Mouse (Mus musculus) thymus, postnatal 14 days (tissue): ENCODE results near the gene Olfml3.

Experiments
- DNase-seq: peaks from one replicate; pipeline ENCODE4 v3.0.0; 2021

Olfml3 gene

DNA sequence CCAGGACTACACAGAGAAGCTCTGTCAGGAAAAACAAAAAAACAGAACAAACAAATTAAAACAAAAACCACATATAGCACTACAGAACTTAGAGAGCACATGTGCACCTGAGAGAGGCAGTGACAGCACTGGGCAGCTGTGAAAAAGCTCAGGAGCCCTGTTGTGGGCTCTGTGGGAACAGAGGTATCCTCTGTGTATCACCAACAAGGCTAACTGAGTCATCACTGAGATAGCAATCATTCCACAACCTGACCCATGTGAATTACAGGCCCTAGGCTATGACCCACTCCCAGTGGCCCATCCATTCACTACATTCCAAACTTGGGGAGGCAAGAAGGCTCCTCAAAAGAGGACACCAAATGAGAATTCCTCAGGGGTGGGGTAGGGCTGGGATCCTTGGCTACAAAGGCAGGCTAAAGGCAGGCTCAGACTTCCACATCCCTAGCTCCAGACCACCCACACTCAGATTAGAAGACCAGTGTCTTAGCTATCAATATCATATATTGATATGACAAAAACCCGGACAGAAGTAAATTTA, 41.3 kb downstream of the Olfml3 start:
- DNase-seq = no peak

DNA sequence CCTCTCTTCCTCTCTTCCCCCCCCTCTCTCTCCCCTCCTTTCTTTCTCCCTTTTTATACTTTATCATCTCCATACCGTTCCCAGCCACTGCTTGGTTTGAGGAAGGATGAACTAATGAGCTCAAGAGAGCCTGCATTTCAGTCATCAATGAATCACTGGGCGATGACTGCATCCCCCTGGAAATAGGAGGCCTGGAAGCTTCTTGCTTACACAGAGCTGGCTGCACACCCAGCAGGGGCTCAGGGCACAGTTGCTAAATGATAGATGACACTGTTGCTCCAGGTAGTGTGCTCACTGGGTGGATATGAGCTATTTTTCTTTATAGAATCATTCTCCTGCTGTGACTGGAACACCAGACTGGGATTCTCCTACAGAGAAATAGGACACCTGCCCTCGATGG, 42.2 kb downstream of the Olfml3 start:
- DNase-seq = no peak

DNA sequence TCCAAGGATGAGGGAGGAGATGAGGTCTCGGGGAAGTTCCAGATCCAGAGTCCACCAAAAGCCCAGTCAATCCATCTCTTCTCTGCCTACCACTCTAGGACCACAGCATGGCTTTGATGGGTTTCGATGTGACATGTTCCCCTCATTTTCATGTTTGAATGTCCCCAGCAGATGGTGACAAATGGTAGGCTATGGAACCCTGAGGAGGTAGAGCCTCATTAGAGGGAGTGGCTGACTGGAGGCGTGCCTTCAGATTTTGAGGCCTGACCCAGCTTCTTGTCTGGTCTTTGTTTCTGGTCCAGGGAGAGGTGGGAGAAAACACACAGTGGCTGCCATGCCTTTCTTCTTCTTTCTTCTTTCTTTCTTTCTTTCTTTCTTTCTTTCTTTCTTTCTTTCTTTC, 47.3 kb downstream of the Olfml3 start:
- no peak for DNase-seq

DNA sequence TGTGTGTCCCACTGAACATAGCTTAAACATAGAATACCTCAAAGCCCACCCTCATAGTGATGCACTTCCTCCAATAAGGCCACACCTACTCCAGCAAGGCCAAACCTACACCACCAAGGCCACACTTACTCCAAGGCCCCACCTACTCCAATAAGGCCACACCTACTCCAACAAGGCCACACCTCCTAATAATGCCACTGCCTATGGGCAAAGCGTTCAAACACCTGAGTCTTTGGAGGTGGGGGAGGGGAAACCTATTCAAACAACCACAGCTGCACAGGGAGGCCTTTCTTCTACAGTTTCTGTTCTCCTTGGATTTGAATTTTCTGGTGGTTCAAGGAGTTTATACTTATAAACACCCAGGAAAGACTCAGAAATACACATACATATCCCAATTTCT, 48.8 kb downstream of the Olfml3 start:
- DNase-seq = no peak

DNA sequence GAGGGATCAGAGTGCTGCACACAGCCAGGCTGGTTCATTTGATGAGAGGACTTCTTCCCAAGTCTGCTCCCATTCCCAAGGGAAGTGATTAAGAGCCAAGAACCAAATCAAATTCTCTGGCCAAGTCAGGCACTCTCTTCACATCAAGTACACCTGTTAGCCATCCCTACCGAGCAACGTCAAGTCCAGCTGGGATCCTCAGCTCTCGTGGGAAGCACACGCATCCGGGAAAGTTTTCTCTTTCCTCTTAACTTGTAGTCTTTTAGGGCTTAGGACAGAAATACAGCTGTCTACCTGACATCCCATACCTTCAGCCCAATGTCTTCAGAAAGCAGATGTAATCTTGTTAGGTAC, 53.9 kb downstream of the Olfml3 start:
- no peak for DNase-seq

DNA sequence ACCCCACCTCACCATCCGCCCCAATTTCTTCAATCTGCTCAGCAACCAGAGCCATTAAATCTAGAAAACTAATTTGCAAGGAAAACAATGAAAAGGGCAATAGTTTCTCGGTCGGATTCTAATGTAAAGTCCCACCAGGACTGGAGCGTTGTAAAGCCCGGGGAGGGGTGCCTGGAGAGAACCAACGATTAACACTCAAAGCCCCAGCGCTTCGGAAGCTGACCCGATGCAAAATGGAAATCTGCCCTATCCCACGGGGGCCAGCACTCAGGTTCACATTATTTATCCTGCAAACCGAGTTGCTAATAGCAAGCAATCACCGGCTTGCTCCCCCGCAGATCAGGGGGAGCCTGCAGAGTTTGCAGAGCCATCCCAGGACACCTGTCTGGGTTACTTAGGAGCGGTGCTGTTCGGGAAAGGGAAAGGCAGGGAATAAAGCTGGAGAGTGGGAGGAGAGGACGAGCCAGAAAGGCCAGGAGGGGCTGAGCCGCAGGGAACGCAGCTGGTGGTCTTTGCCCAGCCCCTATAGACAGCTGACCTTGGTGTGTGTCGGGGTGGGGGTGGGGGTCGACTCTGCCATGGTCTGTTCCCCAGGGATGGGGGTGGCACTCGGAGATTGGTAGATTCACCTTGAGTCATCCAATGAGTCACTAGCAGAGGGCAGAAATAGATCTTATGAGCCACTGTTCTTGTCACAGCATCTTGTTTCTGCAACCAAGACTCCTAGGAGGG, 54.4 kb downstream of the Olfml3 start:
- no peak for DNase-seq

DNA sequence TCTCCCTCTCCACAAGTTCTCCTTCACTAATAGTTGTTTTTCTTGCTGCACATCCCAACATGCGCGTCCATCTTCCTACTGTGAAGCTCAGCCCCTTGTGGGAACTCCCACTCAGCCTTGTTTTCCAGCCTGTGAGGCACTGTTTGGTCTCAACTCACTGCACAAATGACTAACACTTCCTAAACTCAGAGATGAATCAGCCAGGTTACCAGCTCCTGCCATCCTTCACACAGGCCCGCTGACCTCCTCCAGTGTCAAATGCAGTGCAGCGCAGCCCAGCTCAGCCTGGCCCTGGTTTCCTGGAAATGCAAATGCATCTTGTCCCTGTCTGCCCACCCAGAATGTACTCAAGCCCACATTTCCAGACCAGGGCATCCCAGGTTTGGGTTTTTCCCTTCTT, 55.3 kb downstream of the Olfml3 start:
- no peak for DNase-seq

DNA sequence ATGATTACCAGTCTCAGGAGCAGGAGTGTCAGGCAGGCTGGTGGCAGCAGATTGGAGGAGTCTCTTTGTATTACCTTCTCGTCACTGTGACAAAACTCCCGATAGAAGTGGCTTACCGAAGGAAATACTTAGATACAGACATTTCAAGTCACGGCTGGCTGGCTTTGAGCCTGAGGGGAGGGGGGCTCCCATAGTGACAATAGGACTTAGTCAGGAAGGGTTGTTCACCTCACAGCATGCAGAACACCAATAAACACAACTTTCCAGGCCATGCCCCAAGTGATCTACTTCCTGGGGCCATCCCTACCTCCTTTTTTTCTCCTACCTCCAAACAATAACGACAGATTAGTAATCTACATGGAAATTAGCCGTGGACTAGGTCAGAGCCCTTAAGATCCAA, 59.0 kb downstream of the Olfml3 start:
- no peak for DNase-seq

DNA sequence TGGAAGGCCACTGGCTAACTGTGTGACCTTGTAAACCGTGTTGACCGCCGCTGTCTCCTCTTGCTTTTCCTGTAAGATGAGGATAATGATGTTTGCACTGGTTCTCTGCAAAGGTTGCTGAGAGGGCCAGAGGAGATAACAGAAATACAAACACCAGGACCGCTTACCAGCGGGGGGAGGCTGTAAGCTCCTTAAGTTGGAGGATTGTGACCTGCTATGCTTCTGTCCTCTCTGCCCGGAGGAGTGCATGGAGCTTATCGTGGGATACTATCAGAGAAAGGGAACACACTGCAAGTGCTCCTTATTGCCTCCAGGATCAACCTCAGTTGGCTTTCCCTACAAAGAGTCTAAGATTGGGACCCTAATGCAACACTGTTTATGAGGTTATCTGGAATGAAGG, 65.1 kb downstream of the Olfml3 start:
- DNase-seq = no peak
